Mouse (Mus musculus) small intestine, adult 2 months (tissue): ENCODE data around the gene Gm49378. TPM values are rescaled to one million over a fixed set of nuclear protein-coding genes. Genes with fewer than 3 reads are reported as not detected.
A peak's percentile ranks its signal among the peaks of the same experiment; 100 is the strongest.

Source experiments
- H3K27ac ChIP-seq: fragments of 200-500 bp; 2 replicates; pipeline ENCODE4 v1.5.1; 2012; ENCODE audit warnings: low read depth, low read length, control low read depth, inconsistent platforms; ENCODE audit not compliant: insufficient read depth
- H3K27me3 ChIP-seq: fragments of 200-500 bp; 2 replicates; pipeline ENCODE4 v1.6.1; 2012; ENCODE audit warnings: mild to moderate bottlenecking, moderate library complexity, low read length, inconsistent platforms; ENCODE audit not compliant: control insufficient read depth, insufficient read depth
- H3K36me3 ChIP-seq: fragments of 200-500 bp; 2 replicates; pipeline ENCODE4 v1.6.1; 2012; ENCODE audit warnings: mild to moderate bottlenecking, low read length, control low read depth, inconsistent platforms; ENCODE audit not compliant: control insufficient read depth, insufficient read depth
- H3K4me1 ChIP-seq: fragments of 200-500 bp; 2 replicates; pipeline ENCODE4 v1.6.1; 2012; ENCODE audit warnings: low read length, inconsistent platforms, mixed read lengths; ENCODE audit not compliant: control insufficient read depth, insufficient read depth, insufficient read length
- H3K4me3 ChIP-seq: fragments of 200-500 bp; 2 replicates; pipeline ENCODE4 v1.5.1; 2012; ENCODE audit warnings: low read depth, mild to moderate bottlenecking, control low read depth, inconsistent platforms, low read length, moderate library complexity
- CTCF ChIP-seq: fragments of 200-500 bp; IDR thresholded peaks from 2 replicates; pipeline ENCODE4 v1.5.1; 2012; ENCODE audit warnings: low read depth, mild to moderate bottlenecking, control low read depth, inconsistent platforms, low read length, moderate library complexity, mixed read lengths; ENCODE audit not compliant: insufficient replicate concordance, insufficient read length; ENCODE audit errors: extremely low read depth
- POLR2A ChIP-seq: fragments of 200-500 bp; IDR thresholded peaks from 2 replicates; pipeline ENCODE4 v1.6.1; 2012; ENCODE audit warnings: low read depth, mild to moderate bottlenecking, control low read depth, inconsistent platforms, low read length, moderate library complexity
- WGBS: fragments of 180-500 bp; shearing (Covaris S2); methylation state at CpG from one replicate; pipeline ENCODE4 v1.1.7; 2018; 5-methylcytosine and 5-hydroxymethylcytosine counted together
- polyA plus RNA-seq: library from polyadenylated mRNA; depleted of rRNA; stranded (reverse); fragments of >200 nt; gene quantifications from 2 replicates; pipeline ENCODE4 v1.2.3, GENCODE M21; 2012

Gm49378 gene
- polyA plus RNA-seq, 1 experiment: 8.6 TPM

- WGBS: 73% methylated on average over 27 of the region's 27 CpGs
- Histone ChIP-seq H3K27ac (peak overlapping the region; percentile 33), H3K4me1 (peaks cover 15% of the 10 kb centered on the region), H3K27me3 (no peaks in the 10 kb centered on the region), H3K36me3 (peaks cover 52% of the 10 kb centered on the region), H3K4me3 (no peak overlapping the region)
- TF ChIP-seq CTCF (no peak; the same call in 1 of the 2 replicates), POLR2A (no peak)
These were observed 9.4 kb downstream of the Gm49378 start for GRCm38 (mm10) chr14:55628077-55628827.

GRCm38 (mm10) chr14:55618486-55619195 is 19.1 kb downstream of the Gm49378 start:
- Histone ChIP-seq H3K36me3 (0 out of 2 replicates have a peak, but pooled peaks cover 2% of the 10 kb centered on the region), H3K4me3 (peak overlapping the region; percentile 60), H3K27me3 (no peaks in the 10 kb centered on the region), H3K4me1 (peaks cover 5% of the 10 kb centered on the region; the same call in 1 of the 2 replicates), H3K27ac (no peak overlapping the region)
- 24% methylated on average over 22 of the region's 22 CpGs for whole genome bisulfite sequencing
- no peak for TF ChIP-seq POLR2A
- TF ChIP-seq CTCF: no peak

GRCm38 (mm10) chr14:55617822-55618221 is 19.9 kb downstream of the Gm49378 start, which contains the start of gene Rec8:
Gene Rec8, plus strand, starts transcription at chr14:55618037.
- 24% methylated on average over 21 of the region's 21 CpGs for WGBS

GRCm38 (mm10) chr14:55616844-55617243 is 20.9 kb downstream of the Gm49378 start:
- TF ChIP-seq POLR2A: no peak
- no peak for TF ChIP-seq CTCF
- Histone ChIP-seq H3K27ac (no peak overlapping the region), H3K27me3 (no peaks in the 10 kb centered on the region), H3K4me1 (peaks cover 12% of the 10 kb centered on the region; the same call in 1 of the 2 replicates), H3K4me3 (no peak overlapping the region), H3K36me3 (no peaks in the 10 kb centered on the region)
- WGBS: 79% methylated on average over 2 of the region's 2 CpGs

More at GRCm38 (mm10) chr14:55617822-55618221, 19.9 kb downstream of the Gm49378 start, which contains the start of gene Rec8:
- Histone ChIP-seq H3K27me3 (no peaks in the 10 kb centered on the region), H3K4me1 (peaks cover 8% of the 10 kb centered on the region; the same call in 1 of the 2 replicates), H3K27ac (no peak within 1 kb of the TSS), H3K4me3 (peak within 1 kb of the TSS; percentile 60), H3K36me3 (no peaks in the 10 kb centered on the region)
- no peak; the same call in 1 of the 2 replicates for TF ChIP-seq POLR2A
- TF ChIP-seq CTCF: no peak

GRCm38 (mm10) chr14:55615876-55616275 is 21.8 kb downstream of the Gm49378 start:
- Histone ChIP-seq H3K36me3 (no peaks in the 10 kb centered on the region), H3K27me3 (no peaks in the 10 kb centered on the region), H3K4me1 (peaks cover 12% of the 10 kb centered on the region; the same call in 1 of the 2 replicates), H3K4me3 (no peak overlapping the region), H3K27ac (no peak overlapping the region)
- WGBS: 45% methylated on average over 2 of the region's 2 CpGs
- TF ChIP-seq CTCF (no peak), POLR2A (no peak)

- peaks cover 12% of the 10 kb centered on the region; the same call in 1 of the 2 replicates for H3K4me1 ChIP-seq
- H3K4me3 ChIP-seq: no peak overlapping the region
- peaks cover 8% of the 10 kb centered on the region for H3K36me3 ChIP-seq
- H3K27ac ChIP-seq: no peak overlapping the region
- no peak for TF ChIP-seq CTCF
- TF ChIP-seq POLR2A: no peak
- no peaks in the 10 kb centered on the region for H3K27me3 ChIP-seq
- 63% methylated on average over 7 of the region's 7 CpGs for WGBS
These were observed 23.0 kb downstream of the Gm49378 start for GRCm38 (mm10) chr14:55614565-55615178.
